Mouse (Mus musculus) forebrain, embryonic 16.5 days (tissue): ENCODE results near the gene Mn1. TPM values are rescaled to one million over a fixed set of nuclear protein-coding genes. Genes with fewer than 3 reads are reported as not detected.

Experiments used
- ATAC-seq: fragments of 200-750 bp; cut with Nextera tagmentation; 2 replicates; pipeline ENCODE4 v1.8.0; 2017; ENCODE audit warnings: mild to moderate bottlenecking, moderate library complexity
- H3K27ac ChIP-seq: fragments of 300-500 bp; sonication (generic); 2 replicates; pipeline ENCODE4 v1.5.1; 2014; ENCODE audit warnings: low read length, control low read depth
- H3K27me3 ChIP-seq: fragments of 300-500 bp; sonication (generic); replicated peaks from 2 replicates; pipeline ENCODE4 v1.6.1; 2014; ENCODE audit warnings: low read length; ENCODE audit not compliant: control insufficient read depth, insufficient read depth
- H3K36me3 ChIP-seq: fragments of 300-500 bp; sonication (generic); 2 replicates; pipeline ENCODE4 v1.6.1; 2014; ENCODE audit not compliant: control insufficient read depth, insufficient read depth
- H3K4me1 ChIP-seq: fragments of 300-500 bp; sonication (generic); replicated peaks from 2 replicates; pipeline ENCODE4 v1.6.1; 2014; ENCODE audit warnings: low read length; ENCODE audit not compliant: control insufficient read depth, insufficient read depth
- H3K4me2 ChIP-seq: fragments of 300-500 bp; sonication (generic); 2 replicates; pipeline ENCODE4 v1.6.1; 2014; ENCODE audit warnings: mild to moderate bottlenecking, low read length, control low read depth
- H3K4me3 ChIP-seq: fragments of 300-500 bp; sonication (generic); replicated peaks from 2 replicates; pipeline ENCODE4 v1.5.1; 2014; ENCODE audit warnings: mild to moderate bottlenecking, low read length, control low read depth
- H3K9ac ChIP-seq: fragments of 300-500 bp; sonication (generic); replicated peaks from 2 replicates; pipeline ENCODE4 v1.6.1; 2014; ENCODE audit warnings: low read depth, low read length, control low read depth
- H3K9me3 ChIP-seq: fragments of 300-500 bp; sonication (generic); 2 replicates; pipeline ENCODE4 v1.6.1; 2016; ENCODE audit warnings: low read length; ENCODE audit not compliant: control insufficient read depth
- WGBS: fragments of 180-500 bp; shearing (Covaris S2); extraction: QIAGEN DNeasy Blood & Tissue Kit; methylation state at CpG from one replicate; pipeline ENCODE4 v1.1.7; 2014; 5-methylcytosine and 5-hydroxymethylcytosine counted together
- polyA plus RNA-seq: library from polyadenylated mRNA; unstranded; fragments of >200 nt; fragmentation: Nextera tagmentation; extraction: Ambion mirVana; gene quantifications from 2 replicates; pipeline ENCODE4 v1.2.1, GENCODE M21; 2015

The Mn1 gene
- polyA plus RNA-seq, 1 experiment from 2014 or later: 99.6 TPM

DNA sequence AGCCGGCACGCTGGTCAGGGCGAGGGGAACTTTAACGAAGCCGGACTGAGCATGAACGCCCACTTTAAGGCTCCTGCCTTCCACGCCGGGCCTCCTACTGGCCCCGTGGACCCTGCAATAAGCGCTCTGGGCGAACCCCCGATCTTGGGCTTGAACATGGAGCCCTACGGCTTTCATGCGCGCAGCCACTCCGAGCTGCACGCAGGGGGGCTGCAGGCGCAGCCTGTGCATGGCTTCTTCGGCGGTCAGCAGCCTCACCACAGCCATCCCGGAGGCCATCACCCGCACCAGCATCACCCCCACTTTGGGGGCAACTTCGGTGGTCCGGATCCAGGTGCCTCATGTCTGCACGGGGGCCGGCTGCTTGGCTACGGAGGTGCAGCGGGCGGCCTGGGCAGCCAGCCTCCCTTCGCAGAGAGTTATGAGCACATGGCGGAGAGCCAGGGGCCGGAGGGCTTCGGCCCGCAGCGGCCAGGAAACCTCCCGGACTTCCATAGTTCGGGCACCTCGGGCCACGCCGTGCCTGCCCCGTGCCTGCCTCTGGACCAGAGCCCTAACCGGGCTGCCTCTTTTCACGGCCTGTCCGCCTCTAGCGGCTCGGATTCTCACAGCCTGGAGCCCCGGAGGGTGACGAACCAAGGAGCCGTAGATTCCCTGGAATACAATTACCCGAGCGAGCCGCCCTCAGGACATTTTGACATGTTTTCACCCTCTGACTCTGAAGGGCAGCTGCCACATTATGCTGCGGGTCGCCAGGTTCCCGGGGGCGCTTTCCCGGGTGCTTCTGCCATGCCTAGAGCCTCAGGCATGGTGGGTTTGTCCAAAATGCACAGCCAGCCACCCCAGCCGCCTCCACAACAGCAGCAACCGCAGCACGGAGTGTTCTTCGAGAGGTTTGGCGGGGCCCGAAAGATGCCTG is 1.3 kb downstream of the Mn1 start:
- peak overlapping the region; percentile 98 for H3K27ac ChIP-seq
- H3K4me3 ChIP-seq: peak overlapping the region; percentile 71
- WGBS: under 1% methylated on average over 63 of the region's 63 CpGs
- H3K36me3 ChIP-seq: peaks cover 9% of the 10 kb centered on the region
- ATAC-seq: no peak
- peak overlapping the region; percentile 68 for H3K4me2 ChIP-seq
- no peaks in the 10 kb centered on the region for H3K27me3 ChIP-seq
- H3K9ac ChIP-seq: peak overlapping the region; percentile 89
- H3K4me1 ChIP-seq: peaks cover 35% of the 10 kb centered on the region
- H3K9me3 ChIP-seq: no peaks in the 10 kb centered on the region

DNA sequence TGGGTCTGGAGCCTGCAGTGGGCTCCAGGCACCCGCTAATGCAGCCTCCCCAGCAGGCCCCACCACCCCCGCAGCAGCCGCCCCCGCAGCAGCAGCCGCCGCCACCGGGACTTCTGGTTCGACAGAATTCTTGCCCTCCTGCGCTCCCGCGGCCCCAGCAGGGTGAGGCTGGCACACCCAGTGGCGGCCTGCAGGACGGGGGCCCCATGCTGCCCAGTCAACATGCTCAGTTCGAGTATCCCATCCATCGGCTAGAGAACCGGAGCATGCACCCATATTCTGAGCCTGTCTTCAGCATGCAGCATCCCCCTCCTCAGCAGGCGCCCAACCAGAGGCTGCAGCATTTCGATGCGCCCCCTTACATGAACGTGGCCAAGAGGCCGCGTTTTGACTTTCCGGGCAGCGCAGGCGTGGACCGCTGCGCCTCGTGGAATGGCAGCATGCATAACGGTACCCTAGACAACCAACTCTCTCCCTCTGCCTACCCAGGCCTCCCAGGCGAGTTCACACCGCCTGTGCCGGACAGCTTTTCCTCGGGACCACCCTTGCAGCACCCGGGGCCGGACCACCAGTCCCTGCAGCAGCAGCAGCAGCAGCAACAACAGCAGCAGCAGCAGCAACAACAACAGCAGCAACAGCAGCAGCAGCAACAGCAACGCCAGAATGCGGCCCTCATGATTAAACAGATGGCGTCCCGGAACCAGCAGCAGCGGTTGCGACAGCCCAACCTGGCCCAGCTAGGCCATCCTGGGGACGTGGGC is 2.1 kb downstream of the Mn1 start:
- peak overlapping the region; percentile 68 for H3K4me2 ChIP-seq
- 2% methylated on average over 42 of the region's 42 CpGs for whole genome bisulfite sequencing
- peak overlapping the region; percentile 71 for H3K4me3 ChIP-seq
- peak overlapping the region; percentile 98 for H3K27ac ChIP-seq
- no peak for ATAC-seq
- H3K9ac ChIP-seq: peak overlapping the region; percentile 89
- H3K4me1 ChIP-seq: peaks cover 29% of the 10 kb centered on the region
- H3K9me3 ChIP-seq: no peaks in the 10 kb centered on the region
- peaks cover 9% of the 10 kb centered on the region for H3K36me3 ChIP-seq
- no peaks in the 10 kb centered on the region for H3K27me3 ChIP-seq

DNA sequence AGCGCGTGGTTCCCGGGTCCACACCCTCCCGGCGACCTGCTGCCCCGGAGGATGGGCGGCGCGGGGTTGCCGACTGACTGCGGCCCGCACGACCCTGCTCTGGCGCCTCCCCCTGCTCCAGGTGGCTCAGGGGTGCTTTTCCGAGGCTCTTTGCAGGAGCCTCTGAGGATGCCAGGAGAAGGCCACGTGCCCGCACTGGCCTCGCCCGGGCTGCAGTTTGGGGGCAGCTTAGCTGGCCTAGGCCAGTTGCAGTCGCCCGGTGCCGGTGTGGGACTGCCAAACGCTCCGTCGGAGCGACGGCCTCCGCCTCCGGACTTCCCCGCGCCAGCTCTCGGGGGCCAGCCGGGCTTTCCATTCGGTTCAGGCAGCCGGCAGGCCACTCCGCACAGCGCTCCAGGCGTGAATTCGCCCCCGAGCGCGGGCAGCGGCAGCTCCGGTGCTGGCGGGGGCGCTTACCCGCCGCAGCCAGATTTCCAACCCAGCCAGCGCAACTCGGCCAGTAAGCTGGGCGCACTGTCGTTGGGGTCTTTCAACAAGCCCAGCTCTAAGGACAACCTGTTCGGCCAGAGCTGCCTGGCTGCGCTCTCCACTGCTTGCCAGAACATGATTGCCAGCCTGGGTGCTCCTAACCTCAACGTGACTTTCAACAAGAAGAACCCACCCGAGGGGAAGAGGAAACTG is 3.0 kb downstream of the Mn1 start:
- peaks cover 9% of the 10 kb centered on the region for H3K36me3 ChIP-seq
- peaks cover 27% of the 10 kb centered on the region for H3K4me1 ChIP-seq

DNA sequence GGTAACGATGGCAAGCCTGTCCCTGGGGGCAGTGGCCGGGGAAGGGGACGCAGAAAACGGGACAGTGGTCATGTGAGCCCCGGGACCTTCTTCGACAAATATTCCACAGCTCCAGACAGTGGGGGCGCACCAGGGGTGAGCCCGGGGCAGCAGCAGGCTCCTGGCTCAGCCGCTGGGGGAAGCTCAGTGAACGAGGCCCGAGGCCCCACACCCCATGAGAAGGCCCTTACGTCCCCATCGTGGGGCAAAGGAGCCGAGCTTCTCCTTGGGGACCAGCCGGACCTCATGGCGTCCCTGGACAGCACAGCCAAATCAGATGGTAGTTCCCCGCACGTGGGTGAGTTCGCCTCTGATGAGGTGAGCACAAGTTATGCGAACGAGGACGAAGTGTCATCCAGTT is 3.7 kb downstream of the Mn1 start:
- Histone ChIP-seq H3K36me3 (peaks cover 9% of the 10 kb centered on the region), H3K9me3 (no peaks in the 10 kb centered on the region), H3K4me3 (peak overlapping the region; percentile 71), H3K27ac (peak overlapping the region; percentile 98), H3K4me2 (peak overlapping the region; percentile 68), H3K9ac (peak overlapping the region; percentile 89), H3K4me1 (peaks cover 28% of the 10 kb centered on the region), H3K27me3 (no peaks in the 10 kb centered on the region)
- 15% methylated on average over 22 of the region's 22 CpGs for WGBS
- no peak for ATAC-seq

More for the DNA sequence above, 3.0 kb downstream of the Mn1 start:
- no peaks in the 10 kb centered on the region for H3K27me3 ChIP-seq
- H3K27ac ChIP-seq: peak overlapping the region; percentile 98
- ATAC-seq: no peak
- no peaks in the 10 kb centered on the region for H3K9me3 ChIP-seq
- H3K4me3 ChIP-seq: peak overlapping the region; percentile 71
- H3K4me2 ChIP-seq: peak overlapping the region; percentile 68
- peak overlapping the region; percentile 89 for H3K9ac ChIP-seq
- under 1% methylated on average over 53 of the region's 56 CpGs for WGBS

DNA sequence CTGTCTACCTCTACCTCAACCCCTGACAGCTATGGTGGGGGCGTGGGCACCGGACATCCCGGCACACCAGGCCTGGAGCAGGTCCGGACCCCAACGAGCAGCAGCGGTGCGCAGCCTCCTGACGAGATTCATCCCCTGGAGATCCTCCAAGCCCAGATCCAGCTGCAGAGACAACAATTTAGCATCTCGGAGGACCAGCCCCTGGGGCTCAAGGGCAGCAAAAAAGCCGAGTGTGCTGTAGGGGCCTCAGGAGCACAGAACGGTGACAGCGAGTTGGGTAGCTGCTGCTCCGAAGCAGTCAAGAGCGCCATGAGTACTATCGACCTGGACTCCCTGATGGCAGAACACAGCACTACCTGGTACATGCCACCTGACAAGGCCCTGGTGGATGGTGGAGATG is 4.3 kb downstream of the Mn1 start:
- peak overlapping the region; percentile 68 for H3K4me2 ChIP-seq
- no peaks in the 10 kb centered on the region for H3K9me3 ChIP-seq
- H3K27me3 ChIP-seq: no peaks in the 10 kb centered on the region
- H3K4me3 ChIP-seq: peak overlapping the region; percentile 71
- peak overlapping the region; percentile 98 for H3K27ac ChIP-seq
- peaks cover 9% of the 10 kb centered on the region for H3K36me3 ChIP-seq
- ATAC-seq: no peak
- WGBS: 34% methylated on average over 15 of the region's 15 CpGs
- peaks cover 33% of the 10 kb centered on the region for H3K4me1 ChIP-seq
- H3K9ac ChIP-seq: peak overlapping the region; percentile 89

DNA sequence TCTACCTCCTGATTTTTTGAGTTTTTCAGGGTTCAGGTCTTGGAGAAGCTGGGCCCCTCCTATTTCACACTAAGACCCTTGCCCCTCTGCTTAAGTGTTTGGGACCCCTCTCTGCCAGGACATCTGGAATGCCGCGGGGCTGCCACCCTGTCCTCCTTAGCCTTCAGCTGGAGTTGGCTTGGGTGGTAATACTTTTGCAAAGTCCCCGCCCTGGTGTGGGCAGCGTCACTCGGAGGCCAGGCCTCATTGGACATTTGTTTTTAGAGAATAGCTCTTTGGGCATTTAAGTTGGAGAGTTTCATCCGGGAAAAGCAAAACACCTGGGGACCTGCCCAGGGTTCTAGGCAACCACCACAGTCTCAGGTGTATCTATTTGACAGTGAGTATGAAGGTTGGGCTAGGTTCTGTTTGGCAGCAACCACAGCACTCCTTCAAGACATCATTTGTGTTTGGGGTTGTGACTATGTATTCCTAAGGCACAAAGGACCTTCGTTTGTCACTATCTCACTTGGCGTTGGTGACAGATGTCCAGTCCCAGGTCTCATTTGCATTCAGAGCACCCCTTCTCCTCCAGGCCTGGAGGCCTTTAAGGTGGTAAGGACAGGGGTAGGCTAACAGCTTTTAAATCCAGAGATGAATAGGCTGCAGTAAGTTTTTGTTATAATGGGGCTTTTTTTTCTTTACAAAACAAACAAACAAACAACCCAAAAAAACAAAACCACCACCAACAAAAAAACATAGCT is 5.1 kb downstream of the Mn1 start:
- Histone ChIP-seq H3K4me2 (peak overlapping the region; percentile 68), H3K36me3 (peaks cover 9% of the 10 kb centered on the region), H3K27me3 (no peaks in the 10 kb centered on the region), H3K4me1 (peaks cover 40% of the 10 kb centered on the region), H3K27ac (peak overlapping the region; percentile 98), H3K9ac (peak overlapping the region; percentile 89), H3K9me3 (no peaks in the 10 kb centered on the region), H3K4me3 (peak overlapping the region; percentile 71)
- WGBS: 17% methylated on average over 8 of the region's 8 CpGs
- no peak for ATAC-seq

DNA sequence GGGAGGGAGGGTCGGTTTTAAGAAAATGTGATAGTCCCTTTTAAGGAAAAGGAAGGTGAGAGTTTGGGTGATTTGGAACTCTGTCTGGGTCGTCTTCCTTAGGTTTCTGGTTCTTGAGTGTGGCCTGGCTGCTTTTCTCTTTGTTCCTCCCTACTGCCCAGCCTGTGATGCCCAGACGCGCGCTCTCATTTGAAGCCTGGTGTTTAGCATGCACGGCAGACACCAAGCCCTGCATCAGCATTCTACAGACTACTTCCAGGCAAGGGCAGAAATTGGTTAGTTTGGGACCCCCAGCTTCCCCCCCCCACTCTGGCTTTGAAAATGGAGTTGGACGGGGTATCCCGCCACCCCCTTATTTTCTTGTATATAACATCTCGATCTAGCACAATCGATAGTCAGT is 5.8 kb downstream of the Mn1 start:
- peaks cover 47% of the 10 kb centered on the region for H3K4me1 ChIP-seq
- H3K4me2 ChIP-seq: peak overlapping the region; percentile 68
- peak overlapping the region; percentile 71 for H3K4me3 ChIP-seq
- no peak for ATAC-seq
- peak overlapping the region; percentile 89 for H3K9ac ChIP-seq
- H3K9me3 ChIP-seq: no peaks in the 10 kb centered on the region
- peak overlapping the region; percentile 98 for H3K27ac ChIP-seq
- WGBS: 9% methylated on average over 10 of the region's 10 CpGs
- H3K27me3 ChIP-seq: no peaks in the 10 kb centered on the region
- H3K36me3 ChIP-seq: peaks cover 9% of the 10 kb centered on the region

DNA sequence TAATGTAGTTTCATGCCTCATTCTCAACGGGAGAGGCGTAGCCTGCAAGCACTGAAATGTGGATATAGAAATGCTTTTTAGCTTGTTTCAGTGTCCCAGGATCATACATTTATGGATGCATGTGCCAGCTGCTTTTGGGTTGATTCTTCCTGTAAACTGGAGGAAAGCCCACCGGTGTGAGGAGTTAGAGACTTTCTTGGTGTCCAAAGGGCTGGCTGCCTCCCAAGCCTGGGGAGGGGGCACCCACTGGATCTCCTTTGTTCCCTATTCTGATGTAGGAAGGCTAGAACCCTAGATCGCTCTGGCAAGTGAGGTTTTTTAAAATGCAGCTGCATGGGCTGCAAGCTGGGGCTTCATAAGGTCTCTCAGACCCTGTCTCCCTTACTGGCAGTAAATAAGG is 6.5 kb downstream of the Mn1 start:
- H3K36me3 ChIP-seq: peaks cover 9% of the 10 kb centered on the region
- no peaks in the 10 kb centered on the region for H3K27me3 ChIP-seq
- no peaks in the 10 kb centered on the region for H3K9me3 ChIP-seq
- 6% methylated on average over 4 of the region's 4 CpGs for WGBS
- peak overlapping the region; percentile 71 for H3K4me3 ChIP-seq
- H3K27ac ChIP-seq: peak overlapping the region; percentile 73
- ATAC-seq: no peak
- H3K4me2 ChIP-seq: peak overlapping the region; percentile 68
- peak overlapping the region; percentile 89 for H3K9ac ChIP-seq
- peaks cover 53% of the 10 kb centered on the region for H3K4me1 ChIP-seq
